Mouse (Mus musculus): ENCODE measurements around the gene Rock2. TPM values are rescaled to one million over a fixed set of nuclear protein-coding genes. Genes with fewer than 3 reads are reported as not detected.

Rock2 gene
- polyA plus RNA-seq, 1 experiment from 2014 or later: 14.4 TPM

DNA sequence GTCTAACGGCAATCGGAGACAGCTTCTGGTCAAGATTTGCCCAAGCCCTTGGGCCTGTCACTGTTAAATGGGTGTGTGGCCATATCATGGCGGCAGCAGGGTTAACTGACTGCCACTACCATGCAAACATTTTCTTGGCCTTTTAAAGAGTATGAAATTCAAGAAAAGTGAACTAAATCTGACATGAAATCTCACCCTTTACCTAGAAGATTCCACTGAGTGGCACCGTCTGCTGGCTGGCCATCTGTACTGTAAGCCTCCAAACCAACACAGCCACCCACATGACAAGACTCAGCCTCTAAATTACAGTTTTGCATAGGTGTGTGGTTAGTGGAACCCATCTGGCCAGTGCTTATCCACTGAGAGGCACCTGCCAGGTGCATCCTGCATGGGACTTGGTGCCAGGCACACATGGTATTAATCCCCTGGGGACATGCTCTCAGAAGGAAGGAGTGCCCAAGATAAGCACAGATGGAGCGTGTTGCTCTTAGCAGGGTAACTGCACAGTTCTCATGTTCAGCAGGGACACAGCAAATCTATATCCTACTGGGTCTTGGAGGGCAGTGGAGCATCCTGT lies 102.3 kb downstream of the Rock2 start:
- DNase-seq (ENCODE audit: low spot score, missing footprints) (peak; percentile 66), ATAC-seq (ENCODE audit: low FRiP score) (no peak)
- no peaks in the 10 kb centered on the region for H3K9me3 ChIP-seq (ENCODE audit: control insufficient read depth, low read length)
- H3K36me3 ChIP-seq (ENCODE audit: control insufficient read depth, insufficient read depth, low read length): no peaks in the 10 kb centered on the region
- no peak overlapping the region for H3K4me3 ChIP-seq (ENCODE audit: low read depth, low read length)
- H3K27me3 ChIP-seq (ENCODE audit: control insufficient read depth, insufficient read depth, low read length): peaks cover 19% of the 10 kb centered on the region
- H3K9ac ChIP-seq (ENCODE audit: low read length): no peak overlapping the region
- no peak overlapping the region for H3K4me2 ChIP-seq
- WGBS: 93% methylated on average over 5 of the region's 5 CpGs
- H3K27ac ChIP-seq (ENCODE audit: low read depth, low read length): no peak overlapping the region
- peaks cover 9% of the 10 kb centered on the region for H3K4me1 ChIP-seq (ENCODE audit: control insufficient read depth, insufficient read depth, low read length)

DNA sequence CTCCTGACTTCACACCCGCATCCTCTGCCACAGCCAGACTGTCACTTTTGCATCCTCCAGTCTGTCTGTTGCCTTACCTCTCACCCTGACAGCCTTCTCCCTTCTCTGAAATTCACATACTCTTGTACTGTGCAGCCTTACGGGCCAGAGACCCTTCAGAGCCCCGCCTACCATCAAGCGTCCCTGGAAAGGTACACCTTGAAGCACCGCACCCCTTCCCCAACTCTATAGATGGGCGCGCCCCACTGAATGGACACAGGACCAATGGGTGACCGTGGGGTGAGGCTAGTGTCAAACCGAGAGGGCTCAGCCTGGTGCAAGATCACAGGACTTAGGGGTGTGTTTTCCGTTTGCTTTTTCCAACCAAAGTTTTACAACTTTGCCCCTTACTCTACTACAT lies 104.5 kb downstream of the Rock2 start:
- no peak overlapping the region for H3K9ac ChIP-seq (ENCODE audit: low read length)
- H3K27me3 ChIP-seq (ENCODE audit: control insufficient read depth, insufficient read depth, low read length): peaks cover 19% of the 10 kb centered on the region
- H3K4me1 ChIP-seq (ENCODE audit: control insufficient read depth, insufficient read depth, low read length): peaks cover 9% of the 10 kb centered on the region
- no peak overlapping the region for H3K27ac ChIP-seq (ENCODE audit: low read depth, low read length)
- no peak for ATAC-seq (ENCODE audit: low FRiP score)
- H3K4me2 ChIP-seq: peak overlapping the region; percentile 82
- peak overlapping the region; percentile 46; the same call in 1 of the 2 replicates for H3K4me3 ChIP-seq (ENCODE audit: low read depth, low read length)
- no peak for DNase-seq (ENCODE audit: low spot score, missing footprints)
- no peaks in the 10 kb centered on the region for H3K36me3 ChIP-seq (ENCODE audit: control insufficient read depth, insufficient read depth, low read length)
- WGBS: 9% methylated on average over 10 of the region's 10 CpGs
- no peaks in the 10 kb centered on the region for H3K9me3 ChIP-seq (ENCODE audit: control insufficient read depth, low read length)

DNA sequence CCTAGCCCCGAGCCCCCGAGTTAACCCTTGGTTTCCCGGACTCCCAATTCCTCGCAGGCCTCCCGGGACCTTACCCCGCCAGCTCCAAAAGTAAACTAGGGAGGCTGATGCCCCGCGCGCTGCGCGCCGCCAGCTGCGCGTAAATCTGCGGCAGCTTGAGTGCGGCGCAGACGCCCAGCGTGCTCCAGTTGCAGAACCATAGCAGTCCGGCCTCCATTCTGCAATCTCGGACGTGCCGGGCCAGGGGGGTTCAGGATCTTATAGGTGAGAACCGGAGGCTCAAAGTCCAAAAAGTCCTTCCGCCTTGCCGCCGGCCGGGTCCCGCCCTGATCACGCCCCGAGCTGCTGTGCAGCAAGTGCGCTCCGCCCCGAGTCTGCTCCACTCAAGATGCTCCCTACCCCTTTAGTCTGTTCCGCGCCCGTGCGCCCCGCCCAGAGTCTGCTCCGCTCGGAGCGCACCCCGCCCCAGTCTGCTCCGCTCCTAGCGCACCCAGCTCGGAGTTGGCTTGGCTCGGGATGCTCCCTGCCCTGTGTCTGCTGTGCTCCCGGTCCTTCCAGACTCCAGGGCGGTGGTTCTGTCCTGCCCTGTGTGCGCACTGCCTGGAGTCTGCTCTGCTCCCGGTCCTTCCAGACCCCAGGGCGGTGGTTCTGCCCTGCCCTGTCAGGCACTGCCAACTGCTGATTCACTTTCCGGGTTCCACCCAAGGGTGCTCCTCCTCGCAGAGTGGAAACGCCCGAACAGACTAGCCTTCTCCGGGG lies 105.2 kb downstream of the Rock2 start, which contains the start of gene Pqlc3:
Gene Pqlc3, minus strand, starts transcription at position 670 of the 759 bp plus-strand sequence.
- H3K36me3 ChIP-seq (ENCODE audit: control insufficient read depth, insufficient read depth, low read length): no peaks in the 10 kb centered on the region
- peaks cover 9% of the 10 kb centered on the region for H3K4me1 ChIP-seq (ENCODE audit: control insufficient read depth, insufficient read depth, low read length)
- H3K4me3 ChIP-seq (ENCODE audit: low read depth, low read length): peak within 1 kb of the TSS; percentile 46
- H3K4me2 ChIP-seq: peak within 1 kb of the TSS; percentile 82
- peaks cover 19% of the 10 kb centered on the region for H3K27me3 ChIP-seq (ENCODE audit: control insufficient read depth, insufficient read depth, low read length)
- H3K27ac ChIP-seq (ENCODE audit: low read depth, low read length): no peak within 1 kb of the TSS
- DNase-seq (ENCODE audit: low spot score, missing footprints): peak; percentile 97
- H3K9me3 ChIP-seq (ENCODE audit: control insufficient read depth, low read length): no peaks in the 10 kb centered on the region
- WGBS: 1% methylated on average over 57 of the region's 57 CpGs
- H3K9ac ChIP-seq (ENCODE audit: low read length): peak within 1 kb of the TSS; percentile 33
- ATAC-seq (ENCODE audit: low FRiP score): peak; percentile 90

GRCm38 (mm10) chr12:17000628-17001027 lies 105.9 kb downstream of the Rock2 start:
- peaks cover 19% of the 10 kb centered on the region for H3K27me3 ChIP-seq (ENCODE audit: control insufficient read depth, insufficient read depth, low read length)
- no peak overlapping the region for H3K4me3 ChIP-seq (ENCODE audit: low read depth, low read length)
- no peak overlapping the region for H3K27ac ChIP-seq (ENCODE audit: low read depth, low read length)
- H3K4me2 ChIP-seq: no peak overlapping the region
- no peaks in the 10 kb centered on the region for H3K36me3 ChIP-seq (ENCODE audit: control insufficient read depth, insufficient read depth, low read length)
- 57% methylated on average over 6 of the region's 6 CpGs for WGBS
- ATAC-seq (ENCODE audit: low FRiP score) (no peak), DNase-seq (ENCODE audit: low spot score, missing footprints) (no peak)
- no peak overlapping the region for H3K9ac ChIP-seq (ENCODE audit: low read length)
- H3K4me1 ChIP-seq (ENCODE audit: control insufficient read depth, insufficient read depth, low read length): peaks cover 9% of the 10 kb centered on the region
- H3K9me3 ChIP-seq (ENCODE audit: control insufficient read depth, low read length): no peaks in the 10 kb centered on the region

- peaks cover 19% of the 10 kb centered on the region for H3K27me3 ChIP-seq (ENCODE audit: control insufficient read depth, insufficient read depth, low read length)
- no peak for ATAC-seq (ENCODE audit: low FRiP score)
- WGBS: 49% methylated on average over 4 of the region's 4 CpGs
Observed at GRCm38 (mm10) chr12:17001211-17001610, 106.5 kb downstream of the Rock2 start.

DNA sequence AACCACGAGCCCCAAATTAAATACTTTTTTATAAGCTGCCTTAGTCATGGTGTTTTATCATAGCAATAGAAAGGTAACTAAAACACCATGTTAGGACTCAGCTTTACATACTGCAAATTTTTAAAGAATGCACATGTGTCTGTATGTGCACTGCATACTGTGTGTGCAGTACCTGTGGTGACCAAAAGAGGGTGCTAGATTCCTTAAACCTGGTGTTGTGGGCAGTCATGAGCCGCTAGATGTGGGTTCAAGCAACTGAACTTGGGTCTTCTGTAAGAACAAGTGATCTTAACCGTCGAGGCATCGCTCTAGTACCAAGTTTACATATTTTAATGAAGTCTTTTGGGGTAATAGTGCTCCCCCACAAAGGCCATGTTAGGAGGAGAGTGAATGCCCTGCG lies 114.8 kb downstream of the Rock2 start:
- H3K36me3 ChIP-seq (ENCODE audit: control insufficient read depth, insufficient read depth, low read length): no peaks in the 10 kb centered on the region
- no peak for ATAC-seq (ENCODE audit: low FRiP score)
- H3K4me2 ChIP-seq: no peak overlapping the region
- no peaks in the 10 kb centered on the region for H3K27me3 ChIP-seq (ENCODE audit: control insufficient read depth, insufficient read depth, low read length)
- H3K27ac ChIP-seq (ENCODE audit: low read depth, low read length): no peak overlapping the region
- no peak overlapping the region for H3K9ac ChIP-seq (ENCODE audit: low read length)
- 94% methylated on average over 6 of the region's 6 CpGs for WGBS
- H3K9me3 ChIP-seq (ENCODE audit: control insufficient read depth, low read length): no peaks in the 10 kb centered on the region
- H3K4me3 ChIP-seq (ENCODE audit: low read depth, low read length): no peak overlapping the region
- peak; percentile 78 for DNase-seq (ENCODE audit: low spot score, missing footprints)
- H3K4me1 ChIP-seq (ENCODE audit: control insufficient read depth, insufficient read depth, low read length): 0 out of 2 replicates have a peak, but pooled peaks cover 3% of the 10 kb centered on the region

More at GRCm38 (mm10) chr12:17001211-17001610, 106.5 kb downstream of the Rock2 start:
- Histone ChIP-seq H3K36me3 (ENCODE audit: control insufficient read depth, insufficient read depth, low read length) (no peaks in the 10 kb centered on the region), H3K27ac (ENCODE audit: low read depth, low read length) (no peak overlapping the region), H3K4me1 (ENCODE audit: control insufficient read depth, insufficient read depth, low read length) (peaks cover 9% of the 10 kb centered on the region), H3K9ac (ENCODE audit: low read length) (no peak overlapping the region), H3K9me3 (ENCODE audit: control insufficient read depth, low read length) (no peaks in the 10 kb centered on the region), H3K4me3 (ENCODE audit: low read depth, low read length) (no peak overlapping the region), H3K4me2 (no peak overlapping the region)
- DNase-seq (ENCODE audit: low spot score, missing footprints): no peak

DNA sequence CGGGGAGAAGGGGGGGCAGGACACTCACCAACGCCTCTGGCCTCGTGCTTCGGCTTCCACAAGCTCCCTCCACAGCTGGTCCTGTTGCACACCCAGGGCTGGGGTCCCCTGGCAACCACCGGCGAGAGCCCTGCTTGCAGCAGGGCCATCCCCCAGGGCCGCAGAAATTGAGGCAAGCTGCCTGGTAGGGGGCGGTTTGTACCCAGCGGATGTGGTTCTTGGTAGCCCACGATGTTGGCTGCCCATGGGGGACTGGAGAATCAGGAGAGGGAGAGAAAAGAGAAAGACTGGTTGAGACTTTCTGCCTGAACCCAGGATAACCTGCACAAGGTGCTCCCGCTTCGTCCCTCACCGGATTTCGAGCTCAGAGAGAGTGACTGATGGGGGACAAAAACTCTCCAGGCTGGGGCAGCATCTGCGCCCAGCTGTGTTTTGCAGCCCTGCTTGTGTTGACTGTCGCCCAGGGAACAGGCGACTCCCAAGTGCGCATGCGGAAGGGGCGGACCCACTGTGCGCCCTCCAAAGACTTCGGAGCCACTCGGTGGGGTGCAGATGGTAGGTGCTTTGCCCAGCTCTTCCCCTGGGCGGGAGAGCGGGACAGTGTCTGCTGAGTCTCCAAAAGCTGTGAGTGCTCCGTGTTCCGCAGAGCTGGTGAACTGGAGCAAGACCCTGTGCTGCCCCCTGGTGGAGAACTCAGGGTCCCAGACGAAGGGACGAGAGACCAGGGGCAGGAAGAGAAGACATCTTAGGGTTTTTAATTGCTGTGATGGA lies 116.6 kb downstream of the Rock2 start, which contains the start of gene 2410004P03Rik:
Gene 2410004P03Rik, minus strand, starts transcription at position 628 of the 771 bp plus-strand sequence.
- Histone ChIP-seq H3K4me3 (ENCODE audit: low read depth, low read length) (peak within 1 kb of the TSS; percentile 30), H3K4me2 (peak within 1 kb of the TSS; percentile 54), H3K9ac (ENCODE audit: low read length) (peak within 1 kb of the TSS; percentile 49), H3K9me3 (ENCODE audit: control insufficient read depth, low read length) (no peaks in the 10 kb centered on the region), H3K27me3 (ENCODE audit: control insufficient read depth, insufficient read depth, low read length) (no peaks in the 10 kb centered on the region), H3K27ac (ENCODE audit: low read depth, low read length) (no peak within 1 kb of the TSS), H3K4me1 (ENCODE audit: control insufficient read depth, insufficient read depth, low read length) (0 out of 2 replicates have a peak, but pooled peaks cover 3% of the 10 kb centered on the region), H3K36me3 (ENCODE audit: control insufficient read depth, insufficient read depth, low read length) (no peaks in the 10 kb centered on the region)
- WGBS: 6% methylated on average over 29 of the region's 29 CpGs
- DNase-seq (ENCODE audit: low spot score, missing footprints): peak; percentile 96
- ATAC-seq (ENCODE audit: low FRiP score): peak; percentile 83

DNA sequence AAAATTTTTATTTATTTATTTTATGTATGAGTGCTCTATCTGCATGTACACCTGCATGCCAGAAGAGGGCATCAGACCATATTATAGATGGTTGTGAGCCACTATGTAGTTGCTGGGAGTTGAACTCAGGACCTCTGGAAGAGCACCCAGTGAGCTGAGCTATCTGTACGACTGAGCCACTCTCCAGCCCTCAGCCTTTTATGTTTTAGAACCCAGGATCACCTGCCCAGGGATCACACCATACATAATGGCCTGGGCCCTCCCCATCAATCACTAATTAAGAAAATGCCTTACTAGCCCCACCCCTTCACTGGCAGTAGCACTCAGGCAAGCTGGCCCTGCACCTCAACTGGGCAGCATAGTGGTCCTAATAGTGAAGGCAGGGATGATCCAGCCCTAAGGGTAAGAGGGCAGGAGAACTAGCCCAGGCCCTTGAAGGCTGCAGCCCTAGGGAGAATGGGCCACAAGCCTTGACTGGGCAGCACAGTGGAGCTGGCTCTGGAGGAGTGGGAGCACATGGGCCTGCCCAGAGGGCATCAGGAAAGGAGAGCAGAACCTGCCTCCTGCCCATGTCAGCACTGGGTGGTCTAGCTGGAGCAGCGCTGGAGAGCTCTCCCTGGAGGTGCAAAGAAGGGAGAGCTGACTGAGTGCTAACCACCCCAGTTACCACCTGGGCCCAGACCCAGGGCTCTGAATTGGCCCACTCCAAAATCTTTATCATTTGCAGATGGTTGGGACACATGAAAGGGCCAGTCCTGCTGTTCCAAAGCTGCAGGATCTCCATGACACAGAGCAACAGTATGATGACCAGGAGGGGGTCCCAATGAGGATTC lies 117.6 kb downstream of the Rock2 start:
- 79% methylated on average over 2 of the region's 2 CpGs for WGBS
- Histone ChIP-seq H3K4me1 (ENCODE audit: control insufficient read depth, insufficient read depth, low read length) (0 out of 2 replicates have a peak, but pooled peaks cover 3% of the 10 kb centered on the region), H3K4me3 (ENCODE audit: low read depth, low read length) (no peak overlapping the region), H3K36me3 (ENCODE audit: control insufficient read depth, insufficient read depth, low read length) (no peaks in the 10 kb centered on the region), H3K4me2 (no peak overlapping the region), H3K27ac (ENCODE audit: low read depth, low read length) (no peak overlapping the region), H3K9ac (ENCODE audit: low read length) (no peak overlapping the region), H3K27me3 (ENCODE audit: control insufficient read depth, insufficient read depth, low read length) (no peaks in the 10 kb centered on the region), H3K9me3 (ENCODE audit: control insufficient read depth, low read length) (no peaks in the 10 kb centered on the region)
- DNase-seq (ENCODE audit: low spot score, missing footprints): peak; percentile 72
- no peak; the same call in 1 of the 2 replicates for ATAC-seq (ENCODE audit: low FRiP score)

Data from midbrain, embryonic 11.5 days (tissue).